Mouse (Mus musculus) intestine, embryonic 15.5 days (tissue): ENCODE measurements around the gene Sla2. TPM values are rescaled to one million over a fixed set of nuclear protein-coding genes. Genes with fewer than 3 reads are reported as not detected.

Source experiments
- ATAC-seq: fragments of 200-750 bp; cut with Nextera tagmentation; 2 replicates; pipeline ENCODE4 v1.8.0; 2017; ENCODE audit warnings: moderate TSS enrichment, moderate library complexity
- H3K27ac ChIP-seq: fragments of 300-500 bp; sonication (generic); 2 replicates; pipeline ENCODE4 v1.5.1; 2015; ENCODE audit warnings: mild to moderate bottlenecking, inconsistent platforms
- H3K27me3 ChIP-seq: fragments of 300-500 bp; sonication (generic); replicated peaks from 2 replicates; pipeline ENCODE4 v1.6.1; 2015; ENCODE audit warnings: inconsistent platforms
- H3K36me3 ChIP-seq: fragments of 300-500 bp; sonication (generic); 2 replicates; pipeline ENCODE4 v1.6.1; 2015; ENCODE audit warnings: inconsistent platforms
- H3K4me1 ChIP-seq: fragments of 300-500 bp; sonication (generic); replicated peaks from 2 replicates; pipeline ENCODE4 v1.6.1; 2015; ENCODE audit warnings: inconsistent platforms
- H3K4me2 ChIP-seq: fragments of 300-500 bp; sonication (generic); replicated peaks from 2 replicates; pipeline ENCODE4 v1.6.1; 2015; ENCODE audit warnings: mild to moderate bottlenecking, inconsistent platforms
- H3K4me3 ChIP-seq: fragments of 300-500 bp; sonication (generic); replicated peaks from 2 replicates; pipeline ENCODE4 v1.5.1; 2015; ENCODE audit warnings: inconsistent platforms
- H3K9ac ChIP-seq: fragments of 300-500 bp; sonication (generic); 2 replicates; pipeline ENCODE4 v1.6.1; 2015; ENCODE audit warnings: inconsistent platforms
- H3K9me3 ChIP-seq: fragments of 300-500 bp; sonication (generic); 2 replicates; pipeline ENCODE4 v1.6.1; 2016; ENCODE audit warnings: inconsistent platforms
- WGBS: fragments of 180-500 bp; shearing (Covaris S2); methylation state at CpG from one replicate; pipeline ENCODE4 v1.1.7; 2015; 5-methylcytosine and 5-hydroxymethylcytosine counted together
- polyA plus RNA-seq: library from polyadenylated mRNA; unstranded; fragments of >200 nt; fragmentation: Nextera tagmentation; extraction: Ambion mirVana; gene quantifications from 2 replicates; pipeline ENCODE4 v1.2.1, GENCODE M21; 2015

The Sla2 gene
- polyA plus RNA-seq, 1 experiment from 2014 or later, result 0.53 TPM

GRCm38 (mm10) chr2:156874760-156875510, 12.1 kb downstream of the Sla2 start:
- no peaks in the 10 kb centered on the region for H3K9me3 ChIP-seq
- no peak overlapping the region for H3K27ac ChIP-seq
- no peak overlapping the region for H3K4me2 ChIP-seq
- peaks cover 15% of the 10 kb centered on the region for H3K36me3 ChIP-seq
- peaks cover 16% of the 10 kb centered on the region for H3K4me1 ChIP-seq
- H3K9ac ChIP-seq, result no peak overlapping the region
- no peak overlapping the region for H3K4me3 ChIP-seq
- 92% methylated on average over 4 of the region's 4 CpGs for WGBS
- no peaks in the 10 kb centered on the region for H3K27me3 ChIP-seq
- ATAC-seq, result no peak

- H3K27ac ChIP-seq, result no peak overlapping the region
- H3K36me3 ChIP-seq, result peaks cover 15% of the 10 kb centered on the region
- no peaks in the 10 kb centered on the region for H3K27me3 ChIP-seq
- no peak overlapping the region for H3K9ac ChIP-seq
- no peak overlapping the region for H3K4me3 ChIP-seq
- no peak for ATAC-seq
- H3K9me3 ChIP-seq, result no peaks in the 10 kb centered on the region
- H3K4me2 ChIP-seq, result no peak overlapping the region
- WGBS, result 85% methylated on average over 8 of the region's 8 CpGs
- peaks cover 16% of the 10 kb centered on the region for H3K4me1 ChIP-seq
Measured at GRCm38 (mm10) chr2:156874047-156874759, 12.8 kb downstream of the Sla2 start.

- H3K4me3 ChIP-seq, result no peak overlapping the region
- H3K4me2 ChIP-seq, result no peak overlapping the region
- WGBS, result 30% methylated on average over 5 of the region's 5 CpGs
- H3K9ac ChIP-seq, result no peak overlapping the region
- H3K36me3 ChIP-seq, result peaks cover 15% of the 10 kb centered on the region
- peaks cover 13% of the 10 kb centered on the region for H3K4me1 ChIP-seq
- ATAC-seq, result no peak
- H3K27ac ChIP-seq, result no peak overlapping the region
- H3K27me3 ChIP-seq, result no peaks in the 10 kb centered on the region
- no peaks in the 10 kb centered on the region for H3K9me3 ChIP-seq
Measured at GRCm38 (mm10) chr2:156873629-156874028, 13.4 kb downstream of the Sla2 start.

- ATAC-seq, result peak; percentile 14
- Histone ChIP-seq H3K27ac (0 out of 2 replicates have a peak overlapping the region, but pooled peaks have one; percentile 4), H3K9me3 (no peaks in the 10 kb centered on the region), H3K9ac (no peak overlapping the region), H3K36me3 (peaks cover 19% of the 10 kb centered on the region), H3K4me3 (no peak overlapping the region), H3K4me1 (peaks cover 11% of the 10 kb centered on the region), H3K4me2 (0 out of 2 replicates have a peak overlapping the region, but pooled peaks have one; percentile 12), H3K27me3 (no peaks in the 10 kb centered on the region)
- 31% methylated on average over 6 of the region's 6 CpGs for WGBS
Measured at GRCm38 (mm10) chr2:156870519-156870918, 16.5 kb downstream of the Sla2 start.

GRCm38 (mm10) chr2:156869554-156869953, 17.4 kb downstream of the Sla2 start:
- H3K4me2 ChIP-seq, result no peak overlapping the region
- H3K4me1 ChIP-seq, result peaks cover 12% of the 10 kb centered on the region
- no peaks in the 10 kb centered on the region for H3K9me3 ChIP-seq
- no peak for ATAC-seq
- H3K27ac ChIP-seq, result no peak overlapping the region
- H3K27me3 ChIP-seq, result no peaks in the 10 kb centered on the region
- 88% methylated on average over 7 of the region's 7 CpGs for WGBS
- no peak overlapping the region for H3K9ac ChIP-seq
- H3K36me3 ChIP-seq, result peaks cover 19% of the 10 kb centered on the region
- no peak overlapping the region for H3K4me3 ChIP-seq

GRCm38 (mm10) chr2:156868994-156869393, 18.0 kb downstream of the Sla2 start:
- Histone ChIP-seq H3K36me3 (peaks cover 13% of the 10 kb centered on the region), H3K4me2 (no peak overlapping the region)
- ATAC-seq, result no peak

GRCm38 (mm10) chr2:156864481-156864880, 22.5 kb downstream of the Sla2 start:
- H3K4me1 ChIP-seq, result peaks cover 12% of the 10 kb centered on the region
- H3K9ac ChIP-seq, result no peak overlapping the region
- H3K4me2 ChIP-seq, result peak overlapping the region; percentile 65
- ATAC-seq, result no peak
- peak overlapping the region; percentile 99 for H3K4me3 ChIP-seq
- 66% methylated on average over 3 of the region's 3 CpGs for whole genome bisulfite sequencing
- H3K27me3 ChIP-seq, result no peaks in the 10 kb centered on the region
- H3K36me3 ChIP-seq, result peaks cover 8% of the 10 kb centered on the region
- no peaks in the 10 kb centered on the region for H3K9me3 ChIP-seq
- H3K27ac ChIP-seq, result no peak overlapping the region

More at GRCm38 (mm10) chr2:156868994-156869393, 18.0 kb downstream of the Sla2 start:
- peaks cover 18% of the 10 kb centered on the region for H3K4me1 ChIP-seq
- H3K27ac ChIP-seq, result no peak overlapping the region
- WGBS, result 74% methylated on average over 8 of the region's 8 CpGs
- H3K4me3 ChIP-seq, result no peak overlapping the region
- no peaks in the 10 kb centered on the region for H3K9me3 ChIP-seq
- no peaks in the 10 kb centered on the region for H3K27me3 ChIP-seq
- no peak overlapping the region for H3K9ac ChIP-seq

GRCm38 (mm10) chr2:156863487-156864160, 23.4 kb downstream of the Sla2 start:
- Histone ChIP-seq H3K27me3 (no peaks in the 10 kb centered on the region), H3K27ac (peak overlapping the region; percentile 94), H3K9ac (peak overlapping the region; percentile 99), H3K4me3 (peak overlapping the region; percentile 99), H3K36me3 (peaks cover 8% of the 10 kb centered on the region), H3K4me2 (peak overlapping the region; percentile 65), H3K9me3 (no peaks in the 10 kb centered on the region), H3K4me1 (peaks cover 12% of the 10 kb centered on the region)
- 2% methylated on average over 28 of the region's 28 CpGs for WGBS
- ATAC-seq, result peak; percentile 44

- H3K9me3 ChIP-seq, result no peaks in the 10 kb centered on the region
- peak; percentile 98 for ATAC-seq
Measured at GRCm38 (mm10) chr2:156862772-156863486, 24.1 kb downstream of the Sla2 start, which contains the start of gene Rab5if. TSS of gene Rab5if (plus strand) at chr2:156863128.

GRCm38 (mm10) chr2:156862041-156862717, 24.8 kb downstream of the Sla2 start:
- H3K9ac ChIP-seq, result peak overlapping the region; percentile 77
- H3K4me1 ChIP-seq, result peaks cover 12% of the 10 kb centered on the region
- H3K4me2 ChIP-seq, result peak overlapping the region; percentile 78
- no peaks in the 10 kb centered on the region for H3K27me3 ChIP-seq
- peak; percentile 3 for ATAC-seq
- H3K4me3 ChIP-seq, result peak overlapping the region; percentile 99
- peaks cover 8% of the 10 kb centered on the region for H3K36me3 ChIP-seq
- H3K9me3 ChIP-seq, result no peaks in the 10 kb centered on the region
- H3K27ac ChIP-seq, result peak overlapping the region; percentile 97
- 0% methylated on average over 19 of the region's 19 CpGs for WGBS

More at GRCm38 (mm10) chr2:156862772-156863486, 24.1 kb downstream of the Sla2 start, which contains the start of gene Rab5if:
- under 1% methylated on average over 98 of the region's 98 CpGs for WGBS
- Histone ChIP-seq H3K27ac (peak within 1 kb of the TSS; percentile 97), H3K4me2 (peak within 1 kb of the TSS; percentile 78), H3K36me3 (peaks cover 8% of the 10 kb centered on the region), H3K4me3 (peak within 1 kb of the TSS; percentile 99), H3K4me1 (peaks cover 12% of the 10 kb centered on the region), H3K27me3 (no peaks in the 10 kb centered on the region), H3K9ac (peak within 1 kb of the TSS; percentile 99)

GRCm38 (mm10) chr2:156858671-156859070, 28.3 kb downstream of the Sla2 start:
- H3K4me3 ChIP-seq, result no peak overlapping the region
- ATAC-seq, result no peak

More at GRCm38 (mm10) chr2:156858671-156859070, 28.3 kb downstream of the Sla2 start:
- peak overlapping the region; percentile 56 for H3K27ac ChIP-seq
- no peak overlapping the region for H3K4me2 ChIP-seq
- no peaks in the 10 kb centered on the region for H3K27me3 ChIP-seq
- 42% methylated on average over 7 of the region's 7 CpGs for WGBS
- peaks cover 6% of the 10 kb centered on the region; the same call in 1 of the 2 replicates for H3K36me3 ChIP-seq
- peaks cover 4% of the 10 kb centered on the region for H3K4me1 ChIP-seq
- H3K9ac ChIP-seq, result no peak overlapping the region
- H3K9me3 ChIP-seq, result no peaks in the 10 kb centered on the region
